Mouse (Mus musculus) T-helper 17 cell (primary cell): ENCODE data around the gene Gabarap.

ENCODE experiments used
- in situ Hi-C, 2 experiments: fragments of 300-600 bp; cut with MboI, MseI; formaldehyde crosslinking; loops; 1 replicate in 1 of 2; 2 replicates in 1 of 2; pipeline ENCODE4 v1.15.1; 2025; ENCODE audit warnings: high pct_unique_total_duplicates in 2 of 2

Gabarap gene

DNA sequence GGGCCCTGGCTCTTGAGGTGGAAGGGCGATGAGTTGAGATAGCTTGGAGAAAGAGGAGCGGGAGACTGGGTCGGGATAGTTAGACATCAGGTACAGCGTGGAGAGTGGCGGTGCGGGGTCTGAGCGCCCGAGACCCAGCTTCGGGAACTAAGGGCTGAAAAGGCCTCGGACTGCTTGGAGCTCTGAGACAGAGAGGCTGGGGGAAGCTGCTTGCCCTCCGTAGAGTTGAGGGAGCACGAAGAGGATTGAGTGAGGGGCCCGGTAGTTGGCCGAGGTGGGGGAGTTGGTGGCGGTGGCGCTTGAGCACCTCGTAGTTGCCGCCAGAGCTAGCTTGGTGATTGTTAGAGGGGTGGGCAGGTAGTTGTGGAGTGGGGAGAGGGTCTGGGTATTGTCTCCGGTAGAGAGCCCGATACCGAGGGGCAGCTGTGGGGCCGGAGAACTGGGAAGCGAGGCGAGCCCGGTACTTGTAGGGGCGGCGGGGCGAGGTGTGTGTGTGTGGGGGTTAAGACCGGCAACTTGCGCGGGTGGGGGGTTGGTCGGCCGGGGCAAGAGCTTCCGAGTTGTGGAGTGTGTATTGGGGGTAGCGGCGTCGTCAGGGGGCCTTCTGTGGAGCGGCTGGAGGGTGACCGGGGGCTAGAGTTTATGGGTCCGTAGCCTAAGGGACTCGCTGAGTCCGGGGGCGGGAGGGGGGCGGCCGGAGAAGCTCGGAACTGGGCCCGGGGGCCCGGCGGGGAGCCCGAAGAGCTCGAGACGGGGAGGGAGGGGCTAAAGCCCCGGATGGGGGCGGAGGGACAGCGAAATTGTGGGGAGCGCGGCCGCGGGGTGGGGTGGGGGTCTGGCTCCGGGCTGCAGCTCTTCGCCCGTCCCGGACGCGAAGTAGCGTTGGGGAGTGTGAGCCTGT is 5.5 kb downstream of the Gabarap start:
- in situ Hi-C loops: loop anchor here in 1 of 2 experiments (10.0 kb wide), 2 partner anchors 582 to 658 kb away; partner anchors contain the start of genes Eno3, Kdm6b and Pfn1

DNA sequence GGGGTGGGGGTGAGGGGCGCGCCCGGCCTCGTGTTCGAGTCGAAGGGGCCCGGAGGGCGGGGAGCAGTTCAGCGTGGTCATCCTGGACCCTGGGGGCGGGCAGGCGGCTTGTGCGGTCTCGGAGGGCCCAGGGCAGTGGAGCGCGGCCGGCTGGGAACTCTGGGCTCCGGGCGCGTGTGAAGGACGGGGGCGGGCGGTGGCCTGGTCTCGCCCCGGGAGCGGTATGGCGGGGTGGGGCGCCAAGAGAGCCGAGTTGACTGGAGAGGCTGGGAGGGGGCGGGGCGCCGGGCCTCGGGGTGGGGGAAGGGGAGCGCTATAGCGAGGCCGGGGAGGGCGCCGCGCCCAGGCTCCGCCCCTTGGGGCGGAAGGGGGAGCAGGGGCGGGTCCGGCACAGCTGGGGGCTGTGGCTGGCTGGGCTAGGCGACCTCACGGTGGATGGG is 6.1 kb downstream of the Gabarap start:
- in situ Hi-C loops: loop anchor here in 1 of 2 experiments (10.0 kb wide), 2 partner anchors 582 to 658 kb away; partner anchors contain the start of genes Eno3, Kdm6b and Pfn1

DNA sequence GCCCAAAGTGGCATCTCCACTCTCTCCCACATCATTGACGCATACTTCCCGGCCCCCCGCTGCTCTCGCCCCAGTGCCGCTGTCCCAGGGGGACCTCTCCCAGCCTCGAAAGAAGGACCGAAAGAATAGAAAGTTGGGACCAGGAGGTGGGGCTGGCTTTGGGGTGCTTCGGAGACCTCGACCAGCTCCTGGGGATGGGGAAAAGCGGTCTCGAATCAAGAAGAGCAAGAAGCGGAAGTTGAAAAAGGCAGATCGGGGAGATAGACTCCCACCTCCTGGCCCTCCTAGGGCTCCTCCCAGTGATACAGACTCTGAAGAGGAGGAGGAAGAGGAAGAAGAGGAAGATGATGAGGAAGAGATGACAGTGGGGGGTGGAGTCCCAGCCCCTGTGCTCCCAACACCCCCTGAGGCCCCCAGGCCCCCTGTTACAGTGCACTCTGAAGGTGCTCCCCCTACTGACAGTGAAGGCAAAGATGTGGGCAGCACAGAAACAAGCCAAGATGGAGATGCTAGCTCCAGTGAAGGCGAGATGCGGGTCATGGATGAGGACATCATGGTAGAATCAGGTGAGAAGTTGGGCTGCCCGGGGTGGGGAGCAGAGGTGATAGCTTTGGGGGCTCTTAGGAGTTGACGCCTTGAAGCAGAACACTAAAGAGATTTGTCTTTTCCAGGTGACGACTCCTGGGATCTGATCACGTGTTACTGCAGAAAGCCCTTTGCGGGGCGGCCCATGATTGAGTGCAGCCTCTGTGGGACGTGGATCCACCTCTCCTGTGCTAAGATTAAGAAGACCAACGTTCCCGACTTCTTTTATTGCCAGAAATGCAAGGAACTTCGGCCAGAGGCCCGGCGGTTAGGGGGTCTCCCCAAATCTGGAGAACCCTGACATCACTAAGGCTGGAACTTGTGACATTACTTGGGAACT is 7.9 kb downstream of the Gabarap start:
- in situ Hi-C loops: loop anchor here in 1 of 2 experiments (10.0 kb wide), 2 partner anchors 584 to 656 kb away; partner anchors contain the start of genes Eno3, Kdm6b and Pfn1

GRCm38 (mm10) chr11:69999666-70000065 is 8.7 kb downstream of the Gabarap start:
- in situ Hi-C loops: loop anchor here in 1 of 2 experiments (10.0 kb wide), 2 partner anchors 585 to 655 kb away; partner anchors contain the start of genes Eno3, Kdm6b and Pfn1

GRCm38 (mm10) chr11:70000396-70000898 is 9.5 kb downstream of the Gabarap start, which contains the start of gene Dvl2:
TSS of gene Dvl2 (plus strand) at chr11:70000595.
- in situ Hi-C loops: no loop called here

DNA sequence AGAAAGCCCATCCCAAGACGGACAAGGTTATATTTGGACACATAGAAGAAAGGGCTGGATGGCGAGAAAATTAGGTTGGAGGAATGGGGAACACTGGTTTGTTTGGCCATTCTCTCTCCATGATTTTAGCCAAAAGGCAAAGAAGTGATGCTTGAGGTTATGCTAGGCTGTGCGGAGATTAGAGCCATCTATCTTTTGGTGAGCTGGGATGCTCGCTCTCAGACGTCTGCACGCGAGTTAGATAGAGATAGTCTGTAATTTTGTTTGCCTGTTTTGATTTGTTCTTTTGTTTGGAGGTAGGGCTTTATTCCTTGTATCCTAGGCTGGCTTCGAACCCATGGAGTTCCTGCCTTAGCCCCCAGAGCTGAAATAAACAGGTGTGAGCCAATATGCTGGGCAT is 10.2 kb downstream of the Gabarap start:
- in situ Hi-C loops: no loop called here

DNA sequence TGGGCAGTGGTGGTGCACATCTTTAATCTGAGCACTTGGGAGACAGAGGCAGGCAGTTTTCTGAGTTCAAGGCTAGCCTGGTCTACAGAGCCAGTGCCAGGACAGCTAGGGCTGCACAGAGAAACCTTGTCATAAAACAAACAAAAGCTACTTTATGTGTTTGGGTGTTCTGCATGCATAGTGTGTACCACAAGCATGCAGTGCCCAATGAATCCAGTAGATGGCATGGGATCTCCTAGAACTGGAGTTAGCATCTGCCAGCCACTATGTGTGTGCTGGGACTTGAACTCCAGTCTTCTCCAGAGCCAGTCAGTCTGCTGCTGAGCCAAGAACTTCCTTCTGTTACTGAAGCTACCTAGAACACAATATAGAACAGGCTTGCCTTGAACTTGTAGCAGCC is 10.9 kb downstream of the Gabarap start:
- in situ Hi-C loops: no loop called here

DNA sequence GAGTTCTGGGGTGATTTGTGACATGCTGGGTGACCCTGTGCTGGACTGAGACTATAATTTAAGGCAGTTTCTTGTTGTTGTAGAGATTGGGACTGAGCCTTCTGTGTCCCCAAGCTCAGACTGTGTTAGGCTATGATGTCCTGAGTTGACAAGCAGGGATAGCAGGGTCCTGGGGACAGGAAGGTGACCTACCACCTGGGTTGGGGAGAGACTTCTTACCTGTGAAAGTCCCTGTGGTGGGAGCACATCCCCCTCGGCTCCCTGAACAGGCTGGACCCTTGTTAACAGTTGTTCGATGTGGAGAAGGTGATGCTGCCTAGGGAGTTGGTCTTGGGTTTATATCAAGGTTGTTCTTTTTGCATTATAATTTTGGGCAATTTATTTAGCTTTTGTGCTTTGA is 11.5 kb downstream of the Gabarap start:
- in situ Hi-C loops: no loop called here

GRCm38 (mm10) chr11:70005521-70005920 is 14.6 kb downstream of the Gabarap start:
- in situ Hi-C loops: no loop called here

GRCm38 (mm10) chr11:70010033-70010432 is 19.1 kb downstream of the Gabarap start:
- in situ Hi-C loops: loop anchor here in 1 of 2 experiments (10.0 kb wide), 1 partner anchor 905 kb away; no protein-coding TSS in a partner anchor

GRCm38 (mm10) chr11:70010548-70010947 is 19.6 kb downstream of the Gabarap start:
- in situ Hi-C loops: loop anchor here in 1 of 2 experiments (10.0 kb wide), 1 partner anchor 906 kb away; no protein-coding TSS in a partner anchor

- in situ Hi-C loops: loop anchor here in 1 of 2 experiments (10.0 kb wide), 1 partner anchor 906 kb away; no protein-coding TSS in a partner anchor
Measured at GRCm38 (mm10) chr11:70010961-70011360, 20.0 kb downstream of the Gabarap start.

DNA sequence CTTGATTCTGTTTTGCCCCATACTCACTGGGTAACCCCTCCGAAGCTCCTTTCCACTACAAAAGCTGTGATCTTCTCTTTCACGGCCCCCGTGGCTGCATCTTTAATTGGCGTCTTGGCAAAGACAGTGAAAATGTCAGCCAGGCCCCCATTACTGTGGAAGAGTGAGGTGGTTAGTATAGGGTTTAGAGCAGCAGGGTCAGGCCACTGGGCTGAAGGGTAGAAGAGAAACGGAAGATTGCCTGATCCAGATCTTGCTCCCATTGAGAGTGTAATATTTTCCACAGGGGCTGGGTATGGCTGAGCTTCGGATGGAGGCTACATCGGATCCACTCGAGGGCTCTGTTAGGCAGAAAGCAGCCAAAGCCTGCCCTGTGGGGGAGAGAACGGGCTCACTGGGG is 22.0 kb downstream of the Gabarap start:
- in situ Hi-C loops: loop anchor here in 1 of 2 experiments (10.0 kb wide), 1 partner anchor 908 kb away; no protein-coding TSS in a partner anchor

DNA sequence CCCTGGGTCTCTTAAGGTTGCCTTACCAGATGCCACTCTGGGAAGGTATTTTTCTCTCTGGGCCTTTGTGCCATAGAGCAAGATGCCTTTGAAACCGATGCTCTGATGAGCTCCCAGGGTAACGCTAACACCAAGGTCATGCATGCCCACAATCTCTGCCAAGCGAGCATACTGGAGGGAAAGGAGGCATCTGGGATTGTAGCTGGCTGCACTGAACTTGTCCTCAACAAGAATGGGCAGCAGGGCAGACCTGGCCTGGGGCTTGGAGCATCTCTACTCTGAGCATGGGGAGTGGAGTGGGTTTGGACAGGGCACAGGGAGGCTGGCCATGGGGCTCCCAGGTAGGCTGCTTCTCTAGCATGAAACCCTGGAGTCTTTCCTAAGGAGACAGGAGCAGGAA is 22.5 kb downstream of the Gabarap start:
- in situ Hi-C loops: loop anchor here in 1 of 2 experiments (10.0 kb wide), 1 partner anchor 909 kb away; no protein-coding TSS in a partner anchor

GRCm38 (mm10) chr11:70014051-70014450 is 23.1 kb downstream of the Gabarap start:
- in situ Hi-C loops: loop anchor here in 1 of 2 experiments (10.0 kb wide), 1 partner anchor 909 kb away; no protein-coding TSS in a partner anchor

GRCm38 (mm10) chr11:70014880-70015558 is 24.1 kb downstream of the Gabarap start, which contains the start of gene Acadvl:
TSS of gene Acadvl (minus strand) at chr11:70015411.
- in situ Hi-C loops: loop anchor here in 1 of 2 experiments (10.0 kb wide), 1 partner anchor 910 kb away; no protein-coding TSS in a partner anchor

- in situ Hi-C loops: loop anchor here in 1 of 2 experiments (10.0 kb wide), 1 partner anchor 911 kb away; no protein-coding TSS in a partner anchor
Measured at GRCm38 (mm10) chr11:70015677-70016076, 24.7 kb downstream of the Gabarap start.

DNA sequence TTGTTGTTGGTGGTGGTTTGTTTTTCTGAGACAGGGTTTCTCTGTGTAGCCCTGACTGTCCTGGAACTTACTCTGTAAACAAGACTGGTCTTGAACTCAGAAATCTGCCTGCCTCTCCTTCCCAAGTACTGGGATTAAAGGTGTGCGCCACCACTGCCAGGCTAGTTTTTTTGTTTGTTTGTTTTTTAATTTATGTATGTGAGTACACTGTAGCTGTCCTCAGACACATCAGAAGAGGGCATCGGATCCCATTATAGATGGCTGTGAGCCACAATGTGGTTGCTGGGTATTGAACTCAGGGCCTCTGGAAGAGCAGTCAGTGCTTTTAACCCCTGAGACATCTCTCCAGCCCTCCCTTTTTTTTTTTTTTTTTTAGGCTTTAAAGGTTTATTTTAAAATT is 25.2 kb downstream of the Gabarap start:
- in situ Hi-C loops: loop anchor here in 1 of 2 experiments (10.0 kb wide), 1 partner anchor 911 kb away; no protein-coding TSS in a partner anchor

DNA sequence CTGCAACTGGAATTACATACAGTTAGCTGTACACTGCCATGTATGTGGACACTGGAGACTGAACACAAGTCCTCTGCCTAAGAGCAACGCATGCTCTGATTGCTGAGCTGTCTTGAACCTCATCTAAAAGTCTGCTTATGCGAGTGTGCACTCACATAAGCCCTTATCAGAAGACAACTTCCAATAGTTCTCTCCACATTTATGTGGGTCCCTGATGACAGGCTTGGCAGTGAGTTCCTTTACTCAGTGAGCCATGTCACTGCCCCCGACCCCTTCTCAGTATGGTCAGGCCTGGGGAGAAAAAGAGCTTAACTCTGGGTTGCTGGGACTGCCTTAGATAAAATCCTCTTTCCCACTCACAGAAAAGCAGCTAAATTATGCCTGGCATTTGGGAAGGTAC is 25.7 kb downstream of the Gabarap start, which contains the start of gene Dlg4:
Gene Dlg4 (plus strand): TSS at position 274 of the 400 bp plus-strand sequence.
- in situ Hi-C loops: loop anchor here in 1 of 2 experiments (10.0 kb wide), 1 partner anchor 912 kb away; no protein-coding TSS in a partner anchor
